Mouse (Mus musculus) embryonic facial prominence, embryonic 15.5 days (tissue): ENCODE measurements around the gene Fbxo27. TPM values are rescaled to one million over a fixed set of nuclear protein-coding genes. Genes with fewer than 3 reads are reported as not detected.
A peak's percentile ranks its signal among the peaks of the same experiment; 100 is the strongest.
"Not testable (repeated sequence)": the region's sequence is repeated elsewhere in the genome, so short reads cannot be mapped to it uniquely, and the experiment has no call there.

Experiments
- ATAC-seq: fragments of 200-750 bp; cut with Nextera tagmentation; 2 replicates; pipeline ENCODE4 v1.8.0; 2017; ENCODE audit warnings: low read depth, moderate TSS enrichment; ENCODE audit not compliant: insufficient number of reproducible peaks, low FRiP score, low TSS enrichment
- H3K27ac ChIP-seq: fragments of 300-500 bp; sonication (generic); replicated peaks from 2 replicates; pipeline ENCODE4 v1.5.1; 2015; ENCODE audit warnings: mild to moderate bottlenecking, inconsistent platforms
- H3K27me3 ChIP-seq: fragments of 300-500 bp; sonication (generic); 2 replicates; pipeline ENCODE4 v1.6.1; 2015; ENCODE audit warnings: inconsistent platforms
- H3K36me3 ChIP-seq: fragments of 300-500 bp; sonication (generic); 2 replicates; pipeline ENCODE4 v1.6.1; 2015; ENCODE audit warnings: mild to moderate bottlenecking, inconsistent platforms
- H3K4me1 ChIP-seq: fragments of 300-500 bp; sonication (generic); 2 replicates; pipeline ENCODE4 v1.6.1; 2015; ENCODE audit warnings: inconsistent platforms
- H3K4me2 ChIP-seq: fragments of 300-500 bp; sonication (generic); replicated peaks from 2 replicates; pipeline ENCODE4 v1.6.1; 2015; ENCODE audit warnings: mild to moderate bottlenecking, inconsistent platforms
- H3K4me3 ChIP-seq: fragments of 300-500 bp; sonication (generic); replicated peaks from 2 replicates; pipeline ENCODE4 v1.5.1; 2015; ENCODE audit warnings: mild to moderate bottlenecking, inconsistent platforms
- H3K9ac ChIP-seq: fragments of 300-500 bp; sonication (generic); 2 replicates; pipeline ENCODE4 v1.6.1; 2015; ENCODE audit warnings: inconsistent platforms
- H3K9me3 ChIP-seq: fragments of 300-500 bp; sonication (generic); replicated peaks from 2 replicates; pipeline ENCODE4 v1.6.1; 2016; ENCODE audit warnings: inconsistent platforms
- WGBS: fragments of 180-500 bp; shearing (Covaris S2); methylation state at CpG from one replicate; pipeline ENCODE4 v1.1.7; 2015; 5-methylcytosine and 5-hydroxymethylcytosine counted together
- polyA plus RNA-seq: library from polyadenylated mRNA; unstranded; fragments of >200 nt; fragmentation: Nextera tagmentation; extraction: Ambion mirVana; gene quantifications from 2 replicates; pipeline ENCODE4 v1.2.1, GENCODE M21; 2015

The Fbxo27 gene
- polyA plus RNA-seq, 1 experiment from 2014 or later: 9.1 TPM

- WGBS: 42% methylated on average over 11 of the region's 11 CpGs
- no peak overlapping the region for H3K4me2 ChIP-seq
Measured at GRCm38 (mm10) chr7:28675746-28676145, 16.9 kb upstream of the Fbxo27 start.

GRCm38 (mm10) chr7:28676811-28677541 is 15.7 kb upstream of the Fbxo27 start:
- 72% methylated on average over 13 of the region's 13 CpGs for WGBS
- Histone ChIP-seq H3K4me2 (no peak overlapping the region), H3K4me1 (no peaks in the 10 kb centered on the region), H3K27me3 (no peaks in the 10 kb centered on the region), H3K27ac (no peak overlapping the region), H3K36me3 (no peaks in the 10 kb centered on the region), H3K4me3 (no peak overlapping the region), H3K9ac (no peak overlapping the region), H3K9me3 (no peaks in the 10 kb centered on the region)
- ATAC-seq: no peak

More at GRCm38 (mm10) chr7:28675746-28676145, 16.9 kb upstream of the Fbxo27 start:
- no peak for ATAC-seq
- Histone ChIP-seq H3K9me3 (no peaks in the 10 kb centered on the region), H3K9ac (no peak overlapping the region), H3K4me1 (no peaks in the 10 kb centered on the region), H3K27me3 (no peaks in the 10 kb centered on the region), H3K36me3 (no peaks in the 10 kb centered on the region), H3K4me3 (no peak overlapping the region), H3K27ac (no peak overlapping the region)

- Histone ChIP-seq H3K4me2 (no peak overlapping the region), H3K27ac (no peak overlapping the region), H3K9ac (no peak overlapping the region), H3K27me3 (no peaks in the 10 kb centered on the region), H3K9me3 (no peaks in the 10 kb centered on the region), H3K4me1 (no peaks in the 10 kb centered on the region), H3K36me3 (no peaks in the 10 kb centered on the region), H3K4me3 (no peak overlapping the region)
- 86% methylated on average over 8 of the region's 8 CpGs for WGBS
- no peak for ATAC-seq
Measured at GRCm38 (mm10) chr7:28677624-28678023, 15.0 kb upstream of the Fbxo27 start.

GRCm38 (mm10) chr7:28691075-28691474 is 1.6 kb upstream of the Fbxo27 start:
- H3K4me1 ChIP-seq: peaks cover 19% of the 10 kb centered on the region
- no peak overlapping the region for H3K9ac ChIP-seq
- no peaks in the 10 kb centered on the region for H3K36me3 ChIP-seq
- no peak for ATAC-seq
- H3K27ac ChIP-seq: no peak overlapping the region
- 51% methylated on average over 7 of the region's 7 CpGs for WGBS
- no peaks in the 10 kb centered on the region for H3K9me3 ChIP-seq
- no peaks in the 10 kb centered on the region for H3K27me3 ChIP-seq
- no peak overlapping the region for H3K4me2 ChIP-seq
- no peak overlapping the region for H3K4me3 ChIP-seq

- WGBS: under 1% methylated on average over 38 of the region's 38 CpGs
- peak overlapping the region; percentile 92 for H3K4me2 ChIP-seq
- H3K9me3 ChIP-seq: no peaks in the 10 kb centered on the region
- H3K4me3 ChIP-seq: peak overlapping the region; percentile 56
- peak overlapping the region; percentile 42 for H3K9ac ChIP-seq
- H3K36me3 ChIP-seq: no peaks in the 10 kb centered on the region
- peak; percentile 80 for ATAC-seq
- H3K27me3 ChIP-seq: no peaks in the 10 kb centered on the region
- peaks cover 19% of the 10 kb centered on the region for H3K4me1 ChIP-seq
- H3K27ac ChIP-seq: no peak overlapping the region
Measured at GRCm38 (mm10) chr7:28693321-28693966, 795 bp downstream of the Fbxo27 start.

- no peaks in the 10 kb centered on the region for H3K27me3 ChIP-seq
- H3K9me3 ChIP-seq: no peaks in the 10 kb centered on the region
- no peak overlapping the region for H3K9ac ChIP-seq
- H3K4me1 ChIP-seq: peaks cover 19% of the 10 kb centered on the region
- no peak overlapping the region for H3K27ac ChIP-seq
- ATAC-seq: no peak
- H3K4me3 ChIP-seq: no peak overlapping the region
- no peaks in the 10 kb centered on the region for H3K36me3 ChIP-seq
- WGBS: 8% methylated on average over 14 of the region's 14 CpGs
- 0 out of 2 replicates have a peak overlapping the region, but pooled peaks have one; percentile 92 for H3K4me2 ChIP-seq
Measured at GRCm38 (mm10) chr7:28694423-28694822, 1.8 kb downstream of the Fbxo27 start.

- Histone ChIP-seq H3K4me1 (peaks cover 19% of the 10 kb centered on the region), H3K4me2 (no peak overlapping the region), H3K27ac (no peak overlapping the region), H3K9ac (no peak overlapping the region), H3K9me3 (no peaks in the 10 kb centered on the region), H3K36me3 (no peaks in the 10 kb centered on the region), H3K4me3 (no peak overlapping the region), H3K27me3 (no peaks in the 10 kb centered on the region)
- 53% methylated on average over 8 of the region's 8 CpGs for WGBS
- no peak for ATAC-seq
Measured at GRCm38 (mm10) chr7:28694966-28695511, 2.4 kb downstream of the Fbxo27 start.

GRCm38 (mm10) chr7:28697277-28697676 is 4.6 kb downstream of the Fbxo27 start:
- H3K27me3 ChIP-seq: no peaks in the 10 kb centered on the region
- no peak overlapping the region for H3K4me3 ChIP-seq
- no peak for ATAC-seq
- 91% methylated on average over 11 of the region's 11 CpGs for WGBS
- H3K36me3 ChIP-seq: no peaks in the 10 kb centered on the region
- H3K27ac ChIP-seq: no peak overlapping the region
- no peak overlapping the region for H3K9ac ChIP-seq
- H3K9me3 ChIP-seq: no peaks in the 10 kb centered on the region
- peaks cover 19% of the 10 kb centered on the region for H3K4me1 ChIP-seq
- no peak overlapping the region for H3K4me2 ChIP-seq

- ATAC-seq: no peak
- WGBS: 98% methylated on average over 4 of the region's 4 CpGs
- H3K4me1 ChIP-seq: no peaks in the 10 kb centered on the region
Measured at GRCm38 (mm10) chr7:28700269-28700668, 7.6 kb downstream of the Fbxo27 start.

GRCm38 (mm10) chr7:28701306-28701705 is 8.7 kb downstream of the Fbxo27 start:
- not testable (repeated sequence) for H3K4me3 ChIP-seq, ATAC-seq
- WGBS: 92% methylated on average over 12 of the region's 12 CpGs

More at GRCm38 (mm10) chr7:28700269-28700668, 7.6 kb downstream of the Fbxo27 start:
- H3K9me3 ChIP-seq: no peaks in the 10 kb centered on the region
- no peaks in the 10 kb centered on the region for H3K36me3 ChIP-seq
- no peak overlapping the region for H3K27ac ChIP-seq
- no peak overlapping the region for H3K9ac ChIP-seq
- no peak overlapping the region for H3K4me2 ChIP-seq
- no peak overlapping the region for H3K4me3 ChIP-seq
- H3K27me3 ChIP-seq: no peaks in the 10 kb centered on the region

GRCm38 (mm10) chr7:28702601-28703143 is 10.0 kb downstream of the Fbxo27 start:
- no peak overlapping the region for H3K4me3 ChIP-seq
- H3K27ac ChIP-seq: no peak overlapping the region
- ATAC-seq: no peak

More at GRCm38 (mm10) chr7:28701306-28701705, 8.7 kb downstream of the Fbxo27 start:
- not testable (repeated sequence) for H3K9ac ChIP-seq, H3K27me3 ChIP-seq, H3K27ac ChIP-seq, H3K4me2 ChIP-seq, H3K36me3 ChIP-seq, H3K9me3 ChIP-seq, H3K4me1 ChIP-seq

More at GRCm38 (mm10) chr7:28702601-28703143, 10.0 kb downstream of the Fbxo27 start:
- H3K27me3 ChIP-seq: no peaks in the 10 kb centered on the region
- H3K4me2 ChIP-seq: no peak overlapping the region
- no peaks in the 10 kb centered on the region for H3K4me1 ChIP-seq
- no peaks in the 10 kb centered on the region for H3K9me3 ChIP-seq
- H3K9ac ChIP-seq: no peak overlapping the region
- no peaks in the 10 kb centered on the region for H3K36me3 ChIP-seq
- 67% methylated on average over 9 of the region's 9 CpGs for WGBS
